Mouse (Mus musculus): ENCODE results near the gene Lrrc51.

The Lrrc51 gene

GRCm38 (mm10) chr7:101884160-101884559, 49.5 kb downstream of the Lrrc51 start:
- no peak for DNase-seq (ENCODE audit: low read depth, low spot score)

GRCm38 (mm10) chr7:101882413-101883154, 51.1 kb downstream of the Lrrc51 start:
- no peak for DNase-seq (ENCODE audit: low read depth, low spot score)

GRCm38 (mm10) chr7:101880855-101881254, 52.8 kb downstream of the Lrrc51 start:
- DNase-seq (ENCODE audit: low read depth, low spot score), result no peak

GRCm38 (mm10) chr7:101875978-101876377, 57.7 kb downstream of the Lrrc51 start:
- no peak for DNase-seq (ENCODE audit: low read depth, low spot score)

- DNase-seq (ENCODE audit: low read depth, low spot score), result no peak
Observed at GRCm38 (mm10) chr7:101871296-101871695, 62.4 kb downstream of the Lrrc51 start.

GRCm38 (mm10) chr7:101870629-101871028, 63.1 kb downstream of the Lrrc51 start, which contains the start of gene Folr1:
Gene Folr1, minus strand, starts transcription at chr7:101870788.
- no peak for DNase-seq (ENCODE audit: low read depth, low spot score)

GRCm38 (mm10) chr7:101869163-101869500, 64.6 kb downstream of the Lrrc51 start:
- no peak for DNase-seq (ENCODE audit: low read depth, low spot score)

GRCm38 (mm10) chr7:101868241-101869162, 65.2 kb downstream of the Lrrc51 start:
- DNase-seq (ENCODE audit: low read depth, low spot score), result no peak

- no peak for DNase-seq (ENCODE audit: low read depth, low spot score)
Observed at GRCm38 (mm10) chr7:101867482-101867881, 66.2 kb downstream of the Lrrc51 start.

- no peak for DNase-seq (ENCODE audit: low read depth, low spot score)
Observed at GRCm38 (mm10) chr7:101866491-101867265, 67.0 kb downstream of the Lrrc51 start.

GRCm38 (mm10) chr7:101863415-101863814, 70.3 kb downstream of the Lrrc51 start, which contains the start of gene Anapc15:
Gene Anapc15, plus strand, starts transcription at chr7:101863715.
- DNase-seq (ENCODE audit: low read depth, low spot score), result no peak

Data from skeletal muscle tissue, adult 2 months (tissue).